Mouse (Mus musculus) bone marrow, adult 2 months (tissue): ENCODE data around the gene Suco.

Experiments
- CTCF ChIP-seq: fragments of 200-500 bp; IDR thresholded peaks from 2 replicates; pipeline ENCODE4 v1.5.1; 2011; ENCODE audit warnings: low read length, control low read depth; ENCODE audit not compliant: control insufficient read depth, insufficient read depth
- POLR2A ChIP-seq: fragments of 200-500 bp; IDR thresholded peaks from 2 replicates; pipeline ENCODE4 v1.6.1; 2011; ENCODE audit warnings: low read depth, mild to moderate bottlenecking, control low read depth, low read length, borderline replicate concordance; ENCODE audit not compliant: control insufficient read depth

- TF ChIP-seq CTCF = no peak
- no peak for TF ChIP-seq POLR2A
Measured at GRCm38 (mm10) chr1:161781594-161781993, 94.9 kb downstream of the Suco start.
